Mouse (Mus musculus) heart, postnatal 4 days (tissue): ENCODE measurements around the gene Angel1. TPM values are rescaled to one million over a fixed set of nuclear protein-coding genes. Genes with fewer than 3 reads are reported as not detected.

Source experiments
- DNase-seq: peaks from one replicate; pipeline ENCODE4 v3.0.0; 2021
- total RNA-seq, 2 experiments: library from RNA; stranded (reverse); gene quantifications; 2 replicates each; pipeline ENCODE4 v1.2.3; 2021

Gene Angel1
- 1 to 10 TPM; 5.2 to 5.3 TPM for total RNA-seq

DNA sequence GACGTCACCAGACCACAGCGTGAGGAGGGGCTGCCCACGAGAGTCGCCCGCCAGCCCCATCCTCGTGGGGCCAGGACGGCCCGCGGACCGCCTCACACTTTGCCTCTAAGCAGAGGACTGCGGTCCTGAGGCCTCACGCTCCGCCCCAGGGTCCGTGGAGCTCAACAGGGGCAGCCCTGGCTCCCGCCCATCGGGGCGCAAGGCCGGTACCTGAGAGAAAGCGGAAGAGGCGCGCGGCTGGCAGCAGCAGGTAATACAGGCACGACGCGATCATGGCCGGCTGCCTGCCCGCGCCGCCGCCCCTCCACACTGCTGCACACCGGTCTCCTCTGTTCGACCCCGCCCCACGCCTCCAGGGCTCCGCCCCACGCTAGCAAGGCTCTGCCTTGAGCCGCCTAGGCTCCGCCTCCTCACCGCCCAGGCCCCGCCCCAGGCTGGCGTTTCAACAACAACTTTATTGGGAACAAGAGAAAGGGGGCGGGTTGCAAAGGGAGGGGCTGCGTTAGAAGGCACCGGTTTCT, at the start of gene Angel1:
Angel1 (minus strand) TSS at position 341 of the 521 bp plus-strand sequence.
- DNase-seq: peak; percentile 99

DNA sequence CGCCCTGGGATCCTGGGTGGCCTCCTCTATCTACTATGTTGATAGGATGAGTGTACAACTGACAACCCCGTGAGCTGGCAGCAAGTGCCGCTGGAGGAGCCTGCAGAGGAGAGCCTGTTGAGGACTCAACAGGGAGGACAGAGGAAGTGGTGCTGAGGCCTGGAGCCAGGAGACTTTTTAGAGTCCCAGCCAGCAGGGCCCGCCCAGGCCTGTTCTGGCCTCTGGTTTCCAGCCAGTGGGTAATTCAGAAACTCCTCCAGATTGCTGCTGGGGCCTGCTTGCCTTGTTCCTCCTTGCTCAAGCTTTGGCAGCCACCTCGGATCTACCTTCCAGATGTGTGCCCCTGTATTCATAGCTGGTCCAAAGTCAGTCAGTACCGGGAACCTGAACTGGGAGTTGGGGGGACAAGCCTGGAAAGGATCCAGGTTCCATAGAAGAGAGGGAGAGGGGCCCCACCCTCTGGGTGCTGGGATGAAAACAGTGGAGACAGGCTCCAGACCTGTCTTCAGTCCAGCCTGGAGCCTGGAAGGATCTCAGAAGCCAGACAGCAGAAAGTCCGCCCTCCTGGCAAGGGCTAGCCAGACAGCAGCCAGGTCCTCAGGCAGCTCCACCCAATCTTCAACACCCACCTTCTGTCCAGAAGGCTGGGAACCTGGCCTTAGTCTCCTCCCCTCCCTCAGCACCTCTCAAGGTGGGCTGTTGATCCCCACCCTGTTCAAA, 49.5 kb upstream of the Angel1 start:
- peak; percentile 71 for DNase-seq

GRCm38 (mm10) chr12:86772551-86772950, 46.3 kb upstream of the Angel1 start:
- no peak for DNase-seq

DNA sequence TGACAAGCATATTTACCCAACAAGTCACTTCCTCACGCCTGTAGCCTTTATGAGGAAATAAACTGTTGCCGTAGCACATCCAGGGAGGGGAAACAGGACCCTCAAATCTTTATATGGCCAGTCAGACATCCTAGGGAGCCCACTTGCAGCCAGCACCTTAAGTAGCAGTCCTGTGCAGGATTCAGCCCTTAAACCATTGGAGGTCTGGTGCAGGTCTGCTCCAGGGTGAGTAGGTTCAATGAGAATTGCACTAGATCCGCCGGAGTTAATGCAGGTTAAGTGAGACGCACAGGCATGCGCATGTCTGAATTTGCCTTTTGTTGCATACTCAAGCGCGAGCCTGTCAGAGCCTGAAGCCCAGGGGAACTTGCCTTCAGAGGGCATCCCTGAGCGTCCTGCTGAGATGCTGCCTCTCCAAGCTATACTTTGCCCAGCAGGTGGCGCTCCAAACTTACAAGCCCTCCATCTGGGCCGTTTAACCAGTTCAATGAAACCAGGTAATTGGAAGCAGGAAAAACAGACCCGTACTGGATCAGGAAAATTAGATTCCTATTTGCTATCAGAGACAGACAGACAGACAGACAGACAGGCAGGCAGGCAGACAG, 45.7 kb upstream of the Angel1 start:
- DNase-seq: peak; percentile 97

- no peak for DNase-seq
Observed at GRCm38 (mm10) chr12:86770927-86771326, 44.7 kb upstream of the Angel1 start.

GRCm38 (mm10) chr12:86770261-86770670, 44.0 kb upstream of the Angel1 start:
- peak; percentile 78 for DNase-seq

DNA sequence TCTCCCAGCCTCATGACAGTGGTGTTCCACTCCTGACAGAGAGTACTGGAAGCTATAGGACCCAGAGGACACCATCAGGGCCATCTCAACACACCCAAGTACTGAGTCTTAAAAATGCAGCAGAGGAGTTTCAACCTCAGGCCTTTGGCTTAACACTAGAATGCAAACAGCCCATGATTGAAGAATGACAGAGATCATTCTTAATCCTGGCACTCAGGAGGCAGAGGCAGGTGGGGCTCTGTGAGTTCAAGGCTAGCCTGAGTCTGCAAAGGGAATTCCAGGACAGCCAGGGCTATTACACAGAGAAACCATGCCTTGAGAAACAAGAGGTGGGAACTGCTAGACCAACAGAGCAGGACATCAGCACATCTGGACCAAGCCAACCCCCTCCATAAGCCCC, 43.6 kb upstream of the Angel1 start:
- DNase-seq: no peak

DNA sequence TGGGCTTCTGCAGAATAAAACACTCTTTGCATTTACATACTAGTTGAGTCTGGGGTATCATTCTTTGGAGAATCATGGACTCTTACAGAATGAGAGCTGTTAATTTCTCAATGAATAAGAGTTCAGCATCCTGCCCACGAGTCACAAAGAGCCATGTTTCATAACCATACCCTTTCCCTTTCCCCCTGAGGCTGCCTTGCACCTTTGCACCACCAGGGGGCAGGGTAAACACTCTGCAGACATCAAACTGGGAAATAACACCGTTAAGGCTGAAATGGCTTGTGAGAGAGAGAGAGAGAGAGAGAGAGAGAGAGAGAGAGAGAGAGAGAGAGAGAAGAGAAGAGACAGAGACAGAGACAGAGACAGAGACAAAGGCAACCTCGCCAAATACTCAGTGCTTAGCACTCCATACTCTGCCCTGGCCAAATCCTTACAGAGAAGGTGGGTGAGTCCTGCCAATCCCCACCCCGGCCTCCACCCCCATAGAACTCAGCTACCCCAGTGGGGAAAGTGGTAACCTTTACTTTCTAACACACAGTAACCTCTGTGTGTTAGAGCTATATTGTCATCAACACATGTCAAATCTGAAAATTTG, 42.8 kb upstream of the Angel1 start:
- peak; percentile 92 for DNase-seq

DNA sequence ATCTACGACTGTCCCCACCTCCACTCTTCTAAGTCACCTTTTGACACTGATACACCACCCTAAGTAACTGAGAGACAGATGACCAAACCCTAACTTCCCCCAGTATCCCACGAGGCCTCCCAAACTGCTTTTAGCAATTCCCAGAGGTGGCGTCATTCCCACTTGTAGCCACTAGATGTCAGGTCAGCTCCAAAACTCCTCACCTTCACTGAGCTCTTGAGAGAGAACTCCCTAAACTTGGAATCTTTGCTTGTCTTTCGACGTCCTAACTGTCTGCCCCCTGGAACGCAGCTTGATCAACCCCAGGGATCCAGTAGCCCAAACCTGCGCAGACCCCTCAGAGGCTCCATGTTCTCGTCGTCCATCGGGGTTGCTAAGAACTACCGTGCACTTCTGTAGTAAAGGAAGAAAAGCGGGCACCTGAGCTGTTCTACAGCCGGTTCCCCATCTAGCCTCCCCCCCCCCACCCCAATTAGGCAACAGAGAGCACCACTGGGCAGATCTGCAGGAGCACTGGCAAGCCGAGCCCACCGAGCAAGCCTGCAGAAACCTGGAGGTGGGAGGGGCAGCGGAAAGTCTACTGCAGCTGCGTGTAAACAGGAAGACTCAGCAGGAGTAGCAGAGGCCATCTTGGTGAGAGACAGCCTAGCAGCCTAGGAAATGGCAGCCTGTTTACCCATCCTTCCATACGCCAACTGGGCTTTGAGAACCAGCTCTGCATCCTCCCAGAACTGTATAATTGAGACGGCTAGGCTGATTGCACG, 41.8 kb upstream of the Angel1 start:
- DNase-seq: peak; percentile 73

DNA sequence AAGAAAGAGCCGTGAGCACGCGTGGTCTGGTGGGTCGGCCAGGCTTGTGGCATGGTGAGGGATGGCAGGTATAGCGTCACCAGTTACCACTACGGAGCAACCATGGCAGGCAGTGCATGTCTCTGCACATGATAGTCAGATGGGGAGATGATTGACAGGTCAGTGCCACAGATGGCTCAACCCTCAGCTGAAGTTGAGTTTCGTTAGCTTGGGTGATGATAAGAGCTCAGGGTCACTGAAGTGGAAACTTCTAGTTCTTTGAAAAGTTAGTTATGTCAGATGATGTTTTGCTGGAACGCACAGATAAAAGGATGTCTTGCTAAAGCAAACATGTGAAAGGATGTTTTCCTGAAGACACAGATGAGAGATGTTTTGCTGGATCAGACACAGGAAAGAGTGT, 40.2 kb upstream of the Angel1 start:
- no peak for DNase-seq

- no peak for DNase-seq
Observed at GRCm38 (mm10) chr12:86764060-86764459, 37.8 kb upstream of the Angel1 start.

DNA sequence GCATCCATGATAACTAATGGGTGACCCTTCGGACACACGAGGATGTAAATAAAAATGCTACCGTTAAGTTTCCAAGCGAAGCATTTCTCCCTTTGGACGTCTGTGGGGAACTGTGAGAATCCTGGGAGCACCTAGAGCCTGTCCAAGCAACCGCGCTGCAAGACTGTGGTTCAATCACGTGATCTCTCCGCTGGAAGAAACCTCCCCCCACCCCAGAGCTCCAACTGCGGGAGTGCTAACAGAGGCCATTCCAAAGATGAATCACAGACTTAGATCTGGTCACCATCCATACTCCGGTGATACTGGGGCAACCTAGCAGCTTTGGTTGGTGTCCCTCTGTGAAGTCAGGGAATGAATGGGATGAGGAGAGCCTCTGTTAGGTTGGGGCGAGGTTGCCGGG, 34.8 kb upstream of the Angel1 start:
- DNase-seq: no peak

DNA sequence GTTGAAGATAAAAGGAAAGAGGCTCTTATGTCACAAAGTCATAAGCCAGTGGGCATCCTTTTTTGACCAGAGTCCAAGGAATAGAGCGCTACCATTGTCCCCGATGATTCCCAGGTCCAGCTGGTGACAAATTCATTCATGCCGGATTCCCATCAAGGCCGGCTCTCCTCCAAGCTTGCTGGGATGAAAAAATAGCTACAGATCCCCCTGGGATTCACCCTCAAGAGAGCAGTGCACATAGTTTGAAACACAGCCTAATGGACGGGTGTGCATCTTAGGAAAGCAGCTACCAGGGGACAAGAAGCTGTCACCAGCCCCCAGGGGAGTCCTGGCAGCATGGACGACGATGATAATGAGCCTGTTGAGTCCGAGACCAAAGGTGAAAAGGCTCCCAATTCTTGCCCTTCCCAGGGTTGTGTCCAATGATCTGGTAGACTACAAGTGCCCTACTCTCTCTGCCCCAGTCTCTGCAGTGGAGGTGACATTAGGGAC, 8.1 kb upstream of the Angel1 start, which contains the start of gene Lrrc74a:
Lrrc74a (plus strand) TSS at position 51 of the 492 bp plus-strand sequence.
- DNase-seq: no peak

DNA sequence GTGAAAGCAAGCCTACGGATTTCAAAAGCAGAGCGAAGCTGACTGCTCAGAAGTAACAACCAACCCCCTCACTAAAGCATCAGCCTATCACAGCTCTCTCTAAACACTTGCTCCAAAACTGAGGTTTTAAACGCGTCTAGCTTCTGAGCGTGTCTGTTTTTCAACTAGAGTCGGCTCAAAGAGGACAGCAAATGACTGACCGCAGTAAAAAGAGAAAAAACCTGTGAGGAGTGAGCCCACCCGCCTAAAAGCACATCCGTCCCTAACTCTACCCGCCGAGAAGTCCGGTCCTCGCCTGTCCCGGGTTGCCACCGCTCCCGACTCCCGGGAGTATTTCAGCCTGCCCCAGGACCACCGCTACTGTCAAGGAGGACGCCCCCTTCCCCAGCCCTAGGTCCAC, 554 bp downstream of the Angel1 start:
- no peak for DNase-seq

DNA sequence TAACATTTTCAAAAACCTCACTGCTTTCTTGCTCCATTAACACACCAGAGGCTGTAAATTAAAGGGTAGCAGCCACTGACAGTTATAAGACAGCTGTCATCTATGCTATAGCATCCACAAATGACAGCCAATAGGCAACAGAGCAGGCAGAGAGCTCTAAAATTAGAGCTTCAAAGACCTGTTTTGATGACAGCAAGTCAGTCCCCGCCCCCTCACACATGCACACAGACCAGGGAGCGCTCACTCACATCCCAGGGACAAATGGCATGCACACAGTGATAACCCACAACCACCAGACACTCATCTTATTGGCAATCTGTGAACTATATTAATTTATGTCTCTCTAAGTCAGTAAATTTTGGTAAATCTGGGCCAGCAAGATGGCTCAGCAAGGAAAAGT, 2.0 kb downstream of the Angel1 start:
- DNase-seq: no peak

GRCm38 (mm10) chr12:86721453-86721852, 4.8 kb downstream of the Angel1 start:
- DNase-seq: peak; percentile 36

- no peak for DNase-seq
Observed at GRCm38 (mm10) chr12:86719961-86720639, 6.2 kb downstream of the Angel1 start.

DNA sequence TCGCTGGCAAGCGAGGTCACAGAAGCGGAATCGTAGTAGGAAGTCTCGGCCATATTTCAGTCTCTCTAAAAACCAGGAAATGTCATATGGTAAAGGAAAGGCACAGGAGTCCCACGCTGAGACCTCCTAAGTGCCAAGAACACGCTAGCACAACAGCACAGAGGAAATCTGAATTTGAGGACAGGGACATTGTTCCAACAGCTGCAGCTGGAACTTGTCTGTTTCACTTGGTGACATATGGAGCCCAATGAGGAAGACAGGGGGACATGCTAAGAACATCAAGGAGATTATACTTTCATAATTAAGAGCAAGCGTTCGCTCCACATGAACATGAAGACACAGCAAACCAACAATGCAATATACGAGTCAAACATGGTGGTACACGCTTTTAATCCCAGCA, 9.3 kb downstream of the Angel1 start:
- DNase-seq: no peak

- DNase-seq: peak; percentile 87
Observed at GRCm38 (mm10) chr12:86715401-86715800, 10.9 kb downstream of the Angel1 start.

GRCm38 (mm10) chr12:86714026-86714425, 12.2 kb downstream of the Angel1 start:
- no peak for DNase-seq

GRCm38 (mm10) chr12:86705843-86706242, 20.4 kb downstream of the Angel1 start:
- DNase-seq: no peak

GRCm38 (mm10) chr12:86702690-86703089, 23.6 kb downstream of the Angel1 start:
- DNase-seq: no peak
